Mouse (Mus musculus): ENCODE measurements around the gene Gm45716. TPM values are rescaled to one million over a fixed set of nuclear protein-coding genes. Genes with fewer than 3 reads are reported as not detected.

Gene Gm45716
- polyA plus RNA-seq, 1 experiment from 2014 or later, result 25.0 TPM

GRCm38 (mm10) chr11:90241874-90242273 is 54.4 kb downstream of the Gm45716 start:
- Histone ChIP-seq H3K36me3 (no peaks in the 10 kb centered on the region), H3K9ac (no peak overlapping the region), H3K27ac (replicated peaks) (no peak overlapping the region), H3K4me2 (no peak overlapping the region), H3K4me3 (no peak overlapping the region), H3K27me3 (no peaks in the 10 kb centered on the region), H3K9me3 (no peaks in the 10 kb centered on the region), H3K4me1 (replicated peaks) (no peaks in the 10 kb centered on the region)
- 90% methylated on average over 2 of the region's 2 CpGs for WGBS
- ATAC-seq (ENCODE audit: low read depth), result no peak

DNA sequence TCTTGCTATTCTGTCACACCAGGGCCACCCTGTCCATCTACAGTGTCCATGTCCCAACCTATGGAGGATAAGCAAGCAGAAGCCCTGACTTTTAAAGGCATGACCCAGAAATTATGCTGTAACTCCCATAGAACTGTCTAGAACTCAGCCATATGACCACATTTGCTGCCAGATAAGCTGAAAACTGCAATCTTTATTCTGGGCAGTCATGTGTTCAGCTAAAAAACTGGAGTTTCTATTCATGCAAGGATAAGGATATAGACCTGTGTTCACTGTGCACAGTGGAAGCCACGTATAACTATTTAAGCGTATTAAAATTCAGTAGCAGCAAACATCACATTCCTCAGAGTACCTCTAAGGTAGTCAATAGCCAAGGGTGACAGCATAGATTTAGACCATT is 55.8 kb downstream of the Gm45716 start:
- H3K4me2 ChIP-seq, result no peak overlapping the region
- no peak overlapping the region for H3K9ac ChIP-seq
- WGBS, result 100% methylated on average over 2 of the region's 2 CpGs
- peaks cover under 1% of the 10 kb centered on the region; the same call in 1 of the 2 replicates for H3K4me1 ChIP-seq (replicated peaks)
- no peaks in the 10 kb centered on the region for H3K27me3 ChIP-seq
- no peaks in the 10 kb centered on the region for H3K36me3 ChIP-seq
- no peak overlapping the region for H3K4me3 ChIP-seq
- ATAC-seq (ENCODE audit: low read depth), result no peak
- no peak overlapping the region for H3K27ac ChIP-seq (replicated peaks)
- H3K9me3 ChIP-seq, result no peaks in the 10 kb centered on the region

DNA sequence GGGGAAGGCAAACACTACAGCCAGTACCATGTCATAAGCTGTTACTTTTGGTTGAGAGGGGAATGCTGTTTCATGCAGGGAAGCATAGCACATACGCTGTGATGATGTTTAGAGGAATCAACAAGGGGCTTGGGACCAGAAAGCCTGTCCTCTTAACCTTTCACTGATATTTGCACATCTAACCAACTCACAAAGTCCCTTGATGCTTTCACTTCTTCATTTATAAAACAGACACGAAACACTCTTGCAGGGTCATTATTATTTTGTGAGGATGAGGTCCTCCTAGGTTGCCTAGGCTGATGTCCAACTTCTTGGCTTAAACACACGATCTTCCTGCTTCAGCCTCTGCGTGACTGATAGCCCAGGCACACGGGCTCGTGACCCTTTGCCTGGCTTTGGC is 58.1 kb downstream of the Gm45716 start:
- no peak overlapping the region for H3K27ac ChIP-seq (replicated peaks)
- H3K4me2 ChIP-seq, result no peak overlapping the region
- no peaks in the 10 kb centered on the region for H3K36me3 ChIP-seq
- no peaks in the 10 kb centered on the region for H3K9me3 ChIP-seq
- no peak overlapping the region for H3K9ac ChIP-seq
- no peak overlapping the region for H3K4me3 ChIP-seq
- WGBS, result 92% methylated on average over 6 of the region's 6 CpGs
- ATAC-seq (ENCODE audit: low read depth), result no peak
- no peaks in the 10 kb centered on the region for H3K27me3 ChIP-seq
- H3K4me1 ChIP-seq (replicated peaks), result peaks cover 14% of the 10 kb centered on the region

DNA sequence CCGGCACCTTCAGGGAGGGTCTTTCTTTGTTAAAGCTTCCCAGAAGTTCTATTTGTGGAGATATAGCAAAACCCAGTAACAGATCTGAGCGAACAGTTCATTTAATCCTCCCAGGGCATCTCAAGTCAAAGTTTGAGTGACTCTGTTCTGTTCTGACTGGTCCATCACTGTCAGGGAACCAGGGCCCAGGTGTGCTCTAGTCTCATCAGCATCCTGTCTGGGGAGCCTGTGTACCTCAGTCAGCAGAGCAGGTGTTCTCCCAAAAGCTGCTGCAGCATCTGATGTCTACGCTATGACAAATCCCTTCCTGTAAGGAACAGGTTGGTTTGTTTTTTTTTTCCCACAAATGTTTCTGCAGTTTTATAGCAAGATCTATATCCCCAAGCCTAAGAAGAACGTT is 59.2 kb downstream of the Gm45716 start:
- 85% methylated on average over 4 of the region's 4 CpGs for WGBS

DNA sequence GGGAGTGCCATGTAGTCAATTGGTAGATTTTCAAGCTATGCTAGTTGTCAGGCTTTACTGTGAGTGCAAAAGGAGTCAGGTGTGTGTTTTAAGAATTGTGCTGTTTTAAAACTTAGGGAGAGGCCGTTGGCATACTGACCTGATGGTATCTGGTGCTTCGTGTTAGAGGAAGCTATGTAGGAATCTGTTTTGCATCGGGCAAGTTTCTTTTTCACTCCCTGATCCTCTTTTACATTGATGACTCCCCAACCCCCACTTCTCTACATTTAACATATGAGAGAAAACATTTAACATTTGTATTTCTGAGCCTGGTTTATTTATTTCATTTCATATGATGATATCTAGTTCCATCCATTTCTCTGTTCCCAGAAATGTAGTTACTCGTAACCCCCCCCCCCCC is 60.3 kb downstream of the Gm45716 start:
- 73% methylated on average over 4 of the region's 4 CpGs for WGBS
- H3K27ac ChIP-seq (replicated peaks), result no peak overlapping the region; the same call in 1 of the 2 replicates

More for the DNA sequence above, 59.2 kb downstream of the Gm45716 start:
- H3K4me2 ChIP-seq, result no peak overlapping the region
- no peaks in the 10 kb centered on the region for H3K27me3 ChIP-seq
- no peaks in the 10 kb centered on the region for H3K36me3 ChIP-seq
- ATAC-seq (ENCODE audit: low read depth), result no peak
- no peaks in the 10 kb centered on the region for H3K9me3 ChIP-seq
- peaks cover 24% of the 10 kb centered on the region for H3K4me1 ChIP-seq (replicated peaks)
- H3K27ac ChIP-seq (replicated peaks), result no peak overlapping the region
- H3K9ac ChIP-seq, result no peak overlapping the region
- no peak overlapping the region for H3K4me3 ChIP-seq

DNA sequence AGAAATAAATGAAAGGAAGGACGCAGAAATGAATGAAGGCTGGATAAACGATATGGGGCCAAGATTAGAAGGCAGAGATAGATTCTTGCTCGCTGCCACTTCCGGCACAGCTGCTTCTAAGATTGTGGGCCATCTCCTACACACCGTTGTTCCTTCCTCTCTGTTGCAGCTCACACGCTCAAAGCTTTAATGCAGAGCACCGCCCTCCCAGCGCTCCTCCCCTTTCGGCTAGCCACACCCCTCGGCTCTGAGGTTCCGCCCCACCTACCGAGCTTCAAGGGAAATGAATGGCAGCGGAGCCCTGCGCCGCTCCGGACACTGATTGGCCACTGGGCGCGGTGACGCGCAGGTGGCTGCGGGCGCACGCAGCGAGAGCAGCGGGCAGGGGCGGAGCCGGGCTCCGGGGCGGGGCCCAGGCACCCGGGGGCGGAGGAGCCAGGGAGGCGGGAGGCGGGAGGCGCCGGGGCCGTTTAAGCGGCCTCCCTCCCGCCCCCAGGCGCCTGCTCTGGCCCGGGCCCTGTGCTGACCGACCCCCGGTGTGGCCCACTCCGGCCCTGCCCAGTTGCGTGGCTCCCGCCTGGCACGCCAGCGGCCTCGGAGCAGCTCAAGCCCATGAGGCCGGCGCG is 61.7 kb downstream of the Gm45716 start, which contains the start of gene Mmd:
Gene Mmd (plus strand): TSS at position 432 of the 626 bp plus-strand sequence.
- H3K4me1 ChIP-seq (replicated peaks), result peaks cover 39% of the 10 kb centered on the region
- no peaks in the 10 kb centered on the region for H3K9me3 ChIP-seq
- peak within 1 kb of the TSS; percentile 96 for H3K27ac ChIP-seq (replicated peaks)
- H3K36me3 ChIP-seq, result no peaks in the 10 kb centered on the region
- H3K4me2 ChIP-seq, result peak within 1 kb of the TSS; percentile 72
- H3K27me3 ChIP-seq, result no peaks in the 10 kb centered on the region
- peak; percentile 98 for ATAC-seq (ENCODE audit: low read depth)
- WGBS, result under 1% methylated on average over 46 of the region's 51 CpGs
- peak within 1 kb of the TSS; percentile 85 for H3K4me3 ChIP-seq
- H3K9ac ChIP-seq, result peak within 1 kb of the TSS; percentile 90

More for the DNA sequence above, 60.3 kb downstream of the Gm45716 start:
- H3K9me3 ChIP-seq, result no peaks in the 10 kb centered on the region
- H3K4me3 ChIP-seq, result no peak overlapping the region
- no peaks in the 10 kb centered on the region for H3K27me3 ChIP-seq
- H3K4me1 ChIP-seq (replicated peaks), result peaks cover 34% of the 10 kb centered on the region
- no peak overlapping the region for H3K4me2 ChIP-seq
- ATAC-seq (ENCODE audit: low read depth), result no peak
- H3K36me3 ChIP-seq, result no peaks in the 10 kb centered on the region
- H3K9ac ChIP-seq, result no peak overlapping the region

DNA sequence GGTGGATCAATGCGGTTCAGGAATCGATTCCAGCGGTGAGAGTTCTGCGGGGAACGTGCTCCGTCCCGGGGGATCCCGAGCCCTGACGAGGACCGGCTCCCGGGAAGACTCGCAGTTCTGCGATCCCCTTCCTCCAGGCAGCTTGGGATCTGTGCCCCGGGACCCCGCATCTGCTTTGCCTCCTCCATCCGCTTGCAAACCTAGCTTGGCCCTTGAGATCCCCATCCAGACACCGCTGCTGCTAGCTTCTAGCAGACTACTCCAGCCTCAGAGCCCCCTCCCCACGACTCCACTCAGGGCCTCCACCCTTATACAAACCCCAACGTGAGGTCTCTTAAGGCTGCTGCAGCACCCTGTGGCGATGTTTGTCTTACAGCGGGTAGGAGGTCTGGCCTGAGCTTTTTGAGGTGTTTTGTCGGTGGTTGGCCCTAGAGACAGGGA is 62.2 kb downstream of the Gm45716 start:
- H3K4me1 ChIP-seq (replicated peaks), result peaks cover 39% of the 10 kb centered on the region
- peak overlapping the region; percentile 90 for H3K9ac ChIP-seq
- peak overlapping the region; percentile 96 for H3K27ac ChIP-seq (replicated peaks)
- ATAC-seq (ENCODE audit: low read depth), result peak; percentile 74
- peak overlapping the region; percentile 72 for H3K4me2 ChIP-seq
- peak overlapping the region; percentile 85 for H3K4me3 ChIP-seq
- WGBS, result under 1% methylated on average over 22 of the region's 22 CpGs
- no peaks in the 10 kb centered on the region for H3K36me3 ChIP-seq
- no peaks in the 10 kb centered on the region for H3K9me3 ChIP-seq
- H3K27me3 ChIP-seq, result no peaks in the 10 kb centered on the region

- H3K9me3 ChIP-seq, result no peaks in the 10 kb centered on the region
- ATAC-seq (ENCODE audit: low read depth), result no peak
- peaks cover 39% of the 10 kb centered on the region for H3K4me1 ChIP-seq (replicated peaks)
- no peaks in the 10 kb centered on the region for H3K36me3 ChIP-seq
- peak overlapping the region; percentile 90 for H3K9ac ChIP-seq
- 4% methylated on average over 9 of the region's 9 CpGs for WGBS
- no peaks in the 10 kb centered on the region for H3K27me3 ChIP-seq
- peak overlapping the region; percentile 96 for H3K27ac ChIP-seq (replicated peaks)
- peak overlapping the region; percentile 85 for H3K4me3 ChIP-seq
- H3K4me2 ChIP-seq, result peak overlapping the region; percentile 72
Observed at GRCm38 (mm10) chr11:90250189-90250588, 62.7 kb downstream of the Gm45716 start.

DNA sequence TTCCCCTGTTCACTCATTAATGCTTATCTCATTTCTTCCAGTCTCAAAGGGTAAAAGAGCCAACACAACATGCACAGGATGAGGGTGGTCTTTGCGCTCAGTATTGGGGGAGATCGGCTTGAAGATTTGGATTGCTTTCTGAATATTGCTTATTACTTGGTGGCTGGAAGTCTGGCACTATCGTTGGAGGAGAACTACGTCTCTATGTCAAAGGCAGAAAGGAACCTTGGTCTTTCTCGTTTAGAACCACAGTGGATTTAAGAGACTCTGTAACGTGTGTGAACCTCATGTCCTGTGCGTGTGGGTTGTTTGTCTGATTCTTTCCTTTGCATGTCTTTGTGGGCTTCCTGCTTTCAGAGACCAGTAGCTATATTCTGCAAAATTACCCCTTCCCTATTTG is 63.2 kb downstream of the Gm45716 start:
- Histone ChIP-seq H3K4me1 (replicated peaks) (peaks cover 43% of the 10 kb centered on the region), H3K4me2 (peak overlapping the region; percentile 72), H3K9ac (peak overlapping the region; percentile 90), H3K27ac (replicated peaks) (peak overlapping the region; percentile 96), H3K27me3 (no peaks in the 10 kb centered on the region), H3K9me3 (no peaks in the 10 kb centered on the region), H3K36me3 (no peaks in the 10 kb centered on the region), H3K4me3 (peak overlapping the region; percentile 85)
- ATAC-seq (ENCODE audit: low read depth), result no peak
- 69% methylated on average over 7 of the region's 7 CpGs for WGBS

GRCm38 (mm10) chr11:90251923-90252322 is 64.4 kb downstream of the Gm45716 start:
- peak overlapping the region; percentile 72; the same call in 1 of the 2 replicates for H3K4me2 ChIP-seq

DNA sequence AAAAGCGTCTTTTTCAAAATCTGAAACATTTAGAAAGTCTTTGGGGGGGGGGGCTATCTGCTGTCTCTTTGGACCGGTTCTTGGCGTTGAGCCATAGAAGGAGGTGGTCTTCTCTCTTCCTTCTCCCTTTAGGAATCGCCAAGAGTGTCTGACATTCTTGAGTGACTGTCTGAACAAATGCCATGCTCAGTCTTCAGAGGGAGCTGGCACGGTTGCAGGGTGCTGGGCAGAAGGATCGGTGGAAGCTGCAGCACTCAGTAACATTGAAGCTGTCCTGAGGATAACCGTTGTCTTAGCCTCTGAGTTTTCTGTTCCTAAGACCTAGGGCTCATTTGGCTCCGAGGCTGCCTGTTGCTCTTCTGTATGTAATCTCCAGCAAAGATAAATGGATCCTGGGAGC is 64.9 kb downstream of the Gm45716 start:
- peaks cover 4% of the 10 kb centered on the region for H3K36me3 ChIP-seq
- no peak for ATAC-seq (ENCODE audit: low read depth)
- peaks cover 47% of the 10 kb centered on the region for H3K4me1 ChIP-seq (replicated peaks)
- no peak overlapping the region for H3K4me3 ChIP-seq
- no peaks in the 10 kb centered on the region for H3K27me3 ChIP-seq
- H3K27ac ChIP-seq (replicated peaks), result no peak overlapping the region
- no peaks in the 10 kb centered on the region for H3K9me3 ChIP-seq
- no peak overlapping the region for H3K9ac ChIP-seq
- H3K4me2 ChIP-seq, result no peak overlapping the region
- WGBS, result 81% methylated on average over 8 of the region's 8 CpGs

More at GRCm38 (mm10) chr11:90251923-90252322, 64.4 kb downstream of the Gm45716 start:
- Histone ChIP-seq H3K36me3 (no peaks in the 10 kb centered on the region; the same call in 1 of the 2 replicates), H3K27ac (replicated peaks) (no peak overlapping the region), H3K4me3 (no peak overlapping the region), H3K9ac (no peak overlapping the region), H3K4me1 (replicated peaks) (peaks cover 47% of the 10 kb centered on the region), H3K27me3 (no peaks in the 10 kb centered on the region), H3K9me3 (no peaks in the 10 kb centered on the region)
- ATAC-seq (ENCODE audit: low read depth), result no peak
- 39% methylated on average over 2 of the region's 2 CpGs for WGBS

GRCm38 (mm10) chr11:90254536-90254935 is 67.1 kb downstream of the Gm45716 start:
- Histone ChIP-seq H3K4me1 (replicated peaks) (peaks cover 41% of the 10 kb centered on the region), H3K27ac (replicated peaks) (no peak overlapping the region), H3K9me3 (no peaks in the 10 kb centered on the region), H3K4me2 (no peak overlapping the region), H3K27me3 (no peaks in the 10 kb centered on the region), H3K4me3 (no peak overlapping the region), H3K36me3 (peaks cover 7% of the 10 kb centered on the region), H3K9ac (no peak overlapping the region)
- WGBS, result 80% methylated on average over 3 of the region's 3 CpGs
- no peak for ATAC-seq (ENCODE audit: low read depth)

DNA sequence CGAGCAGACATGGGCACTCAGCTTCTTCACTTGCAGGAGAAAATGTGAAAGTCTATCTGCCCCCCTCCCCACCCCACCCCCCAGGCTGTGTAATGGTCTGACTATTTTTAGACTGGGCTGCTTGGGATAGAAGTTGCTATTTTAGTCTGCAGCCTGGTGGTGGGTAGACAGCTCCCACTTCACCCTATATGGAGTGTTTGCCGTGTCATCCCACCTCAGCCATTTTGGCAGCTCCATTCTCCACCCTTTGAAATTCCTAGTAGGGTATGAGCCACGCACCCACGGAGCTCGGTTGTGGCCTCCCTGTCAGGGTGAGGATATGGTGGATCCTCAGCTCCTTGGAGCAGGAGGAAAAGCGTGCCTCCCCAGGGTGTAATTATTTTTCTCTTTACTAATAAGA is 68.2 kb downstream of the Gm45716 start:
- no peak overlapping the region for H3K9ac ChIP-seq
- no peak overlapping the region for H3K27ac ChIP-seq (replicated peaks)
- H3K27me3 ChIP-seq, result no peaks in the 10 kb centered on the region
- peaks cover 32% of the 10 kb centered on the region for H3K4me1 ChIP-seq (replicated peaks)
- ATAC-seq (ENCODE audit: low read depth), result no peak
- 78% methylated on average over 6 of the region's 6 CpGs for WGBS
- no peak overlapping the region for H3K4me3 ChIP-seq
- H3K9me3 ChIP-seq, result no peaks in the 10 kb centered on the region
- H3K4me2 ChIP-seq, result no peak overlapping the region
- peaks cover 18% of the 10 kb centered on the region for H3K36me3 ChIP-seq

Measured in neural tube, embryonic 13.5 days (tissue).